17 mouse cellular contexts compared by ENCODE assay signal in genomic region chr10:80559431-80559830, GRCm38 (mm10). TPM values are rescaled to one million over a fixed set of nuclear protein-coding genes. Genes with fewer than 3 reads are reported as not detected.
DNase-seq lines count a peak whose midpoint lies in the region; ATAC-seq and TF ChIP-seq lines count a peak whose summit lies in the region.
"Had no signal": no experiment of that assay in that cellular context is flagged by ENCODE, and none has a peak within 500 bp of the region (broad histone marks: within the 10 kb centered on the region; RNA-seq: fewer than 3 reads in every experiment).

No protein-coding gene starts in this region.

- H3K4me1 ChIP-seq in embryonic facial prominence, embryonic 13.5 days: peaks cover 38% of the 10 kb centered on the region
- peaks cover 43% of the 10 kb centered on the region for H3K4me1 ChIP-seq in embryonic facial prominence, embryonic 10.5 days
- peaks cover 28% of the 10 kb centered on the region for H3K4me1 ChIP-seq in liver, adult 2 months (ENCODE audit: control insufficient read depth, insufficient read depth, low read length)
- H3K4me1 ChIP-seq in hindbrain, embryonic 14.5 days (replicated peaks; ENCODE audit: control insufficient read depth, insufficient read depth, low read length): peaks cover 28% of the 10 kb centered on the region
- peaks cover 70% of the 10 kb centered on the region for H3K4me1 ChIP-seq in liver, embryonic 13.5 days (replicated peaks)

- DNase-seq in embryonic facial prominence, embryonic 10.5 days (ENCODE audit: low spot score): no peak
- no peak for DNase-seq in liver, adult 2 months (ENCODE audit: extremely low read depth, low read depth, low spot score)
- DNase-seq in liver: no peak
- no peak for DNase-seq in hindbrain, embryonic 14.5 days (ENCODE audit: low spot score)
- DNase-seq in liver, embryonic 13.5 days: no peak
- DNase-seq in left cerebral cortex, adult 11 months (ENCODE audit: low spot score): no peak
- no peak for DNase-seq in kidney, adult 9 months
- DNase-seq: adrenal gland, postnatal 36 days; gastrocnemius, postnatal 25 days; kidney, adult 18-20 months; right cerebral cortex, postnatal 4 days; thymus, postnatal 4 days had no signal

- no peak for TF ChIP-seq CTCF in liver, adult 2 months (IDR thresholded peaks at IDR 0.05; ENCODE audit: low read depth, low read length)

- H3K4me3 ChIP-seq in embryonic facial prominence, embryonic 13.5 days: no peak overlapping the region
- H3K4me3 ChIP-seq in embryonic facial prominence, embryonic 10.5 days: no peak overlapping the region
- peak overlapping the region; percentile 7; the same call in 1 of the 2 replicates for H3K4me3 ChIP-seq in liver, adult 2 months (ENCODE audit: insufficient read depth, low read depth, low read length)
- no peak overlapping the region for H3K4me3 ChIP-seq in hindbrain, embryonic 14.5 days (replicated peaks; ENCODE audit: low read length)
- peak overlapping the region; percentile 90 for H3K4me3 ChIP-seq in liver, embryonic 13.5 days (replicated peaks)

- no peak for ATAC-seq in embryonic facial prominence, embryonic 13.5 days (ENCODE audit: insufficient number of reproducible peaks, insufficient read depth, low FRiP score, low TSS enrichment, low read depth)
- ATAC-seq in hindbrain, embryonic 14.5 days (ENCODE audit: low FRiP score): no peak
- no peak for ATAC-seq in liver, embryonic 13.5 days (ENCODE audit: low read depth)
- ATAC-seq: forebrain, embryonic 16.5 days; lung, postnatal 0 days had no signal

- peaks cover 50% of the 10 kb centered on the region for H3K79me2 ChIP-seq in liver, adult 2 months (ENCODE audit: control insufficient read depth, insufficient read depth, low read length)

- H3K27ac ChIP-seq in embryonic facial prominence, embryonic 13.5 days: no peak overlapping the region
- no peak overlapping the region for H3K27ac ChIP-seq in embryonic facial prominence, embryonic 10.5 days (replicated peaks)
- peak overlapping the region; percentile 16; the same call in 1 of the 2 replicates for H3K27ac ChIP-seq in liver, adult 2 months (replicated peaks; ENCODE audit: insufficient read depth, low read depth, low read length)
- H3K27ac ChIP-seq in hindbrain, embryonic 14.5 days: no peak overlapping the region
- H3K27ac ChIP-seq in liver, embryonic 13.5 days: no peak overlapping the region
- H3K27ac ChIP-seq: heart, embryonic 15.5 days had no signal

- no peaks in the 10 kb centered on the region for H3K36me3 ChIP-seq in embryonic facial prominence, embryonic 13.5 days
- H3K36me3 ChIP-seq in embryonic facial prominence, embryonic 10.5 days (replicated peaks): 0 out of 2 replicates have a peak, but pooled peaks cover 5% of the 10 kb centered on the region
- no peaks in the 10 kb centered on the region for H3K36me3 ChIP-seq in liver, adult 2 months (ENCODE audit: control insufficient read depth, insufficient read depth, low read length)
- no peaks in the 10 kb centered on the region for H3K36me3 ChIP-seq in hindbrain, embryonic 14.5 days (replicated peaks; ENCODE audit: control insufficient read depth, insufficient read depth)
- peaks cover 4% of the 10 kb centered on the region; the same call in 1 of the 2 replicates for H3K36me3 ChIP-seq in liver, embryonic 13.5 days
- H3K36me3 ChIP-seq: heart, embryonic 15.5 days had no signal

- H3K9ac ChIP-seq in embryonic facial prominence, embryonic 13.5 days: peak overlapping the region; percentile 32; the same call in 1 of the 2 replicates
- H3K9ac ChIP-seq in liver, adult 2 months (ENCODE audit: low read depth, low read length): peak overlapping the region; percentile 38
- H3K9ac ChIP-seq in hindbrain, embryonic 14.5 days: peak overlapping the region; percentile 17; the same call in 1 of the 2 replicates
- peak overlapping the region; percentile 97 for H3K9ac ChIP-seq in liver, embryonic 13.5 days

- no peaks in the 10 kb centered on the region for H3K27me3 ChIP-seq in embryonic facial prominence, embryonic 13.5 days
- no peaks in the 10 kb centered on the region for H3K27me3 ChIP-seq in embryonic facial prominence, embryonic 10.5 days (replicated peaks; ENCODE audit: low read depth, poor library complexity, severe bottlenecking)
- no peaks in the 10 kb centered on the region for H3K27me3 ChIP-seq in liver, adult 2 months (ENCODE audit: control insufficient read depth, insufficient read depth, low read length)
- H3K27me3 ChIP-seq in hindbrain, embryonic 14.5 days (ENCODE audit: control insufficient read depth, insufficient read depth, low read length): no peaks in the 10 kb centered on the region
- no peaks in the 10 kb centered on the region for H3K27me3 ChIP-seq in liver, embryonic 13.5 days
- H3K27me3 ChIP-seq: heart, embryonic 15.5 days had no signal

- TF ChIP-seq POLR2A in liver, adult 2 months (IDR thresholded peaks at IDR 0.05; ENCODE audit: extremely low read depth, insufficient read depth, low read length): no peak

- peak overlapping the region; percentile 14; the same call in 1 of the 2 replicates for H3K4me2 ChIP-seq in embryonic facial prominence, embryonic 13.5 days
- H3K4me2 ChIP-seq in hindbrain, embryonic 14.5 days (replicated peaks): no peak overlapping the region
- H3K4me2 ChIP-seq in liver, embryonic 13.5 days: peak overlapping the region; percentile 80

- WGBS in embryonic facial prominence, embryonic 13.5 days: 91% methylated on average over 7 of the region's 7 CpGs
- 91% methylated on average over 7 of the region's 7 CpGs for WGBS in embryonic facial prominence, embryonic 10.5 days
- 72% methylated on average over 7 of the region's 7 CpGs for WGBS in liver, adult 2 months
- 94% methylated on average over 7 of the region's 7 CpGs for WGBS in hindbrain, embryonic 14.5 days
- 81% methylated on average over 7 of the region's 7 CpGs for WGBS in liver, embryonic 13.5 days (ENCODE audit: insufficient replicate concordance)

- no peaks in the 10 kb centered on the region for H3K9me3 ChIP-seq in embryonic facial prominence, embryonic 13.5 days
- H3K9me3 ChIP-seq in embryonic facial prominence, embryonic 10.5 days: no peaks in the 10 kb centered on the region
- H3K9me3 ChIP-seq in hindbrain, embryonic 14.5 days (ENCODE audit: control insufficient read depth, low read length): no peaks in the 10 kb centered on the region
- no peaks in the 10 kb centered on the region for H3K9me3 ChIP-seq in liver, embryonic 13.5 days (replicated peaks)
- H3K9me3 ChIP-seq: heart, embryonic 15.5 days had no signal

RNA-seq across cellular contexts. Expression of gene Rexo1, which starts 1.9 kb away (rescaled TPM):
- 25.9 and 31.3 TPM in 2 replicates for polyA plus RNA-seq in embryonic facial prominence, embryonic 13.5 days (2015; fragmentation: Nextera tagmentation; extraction: Ambion mirVana)
- 34.7 and 35.0 TPM in 2 replicates for polyA plus RNA-seq in embryonic facial prominence, embryonic 10.5 days (2016; fragmentation: Nextera tagmentation; extraction: Ambion mirVana)
- total RNA-seq in liver, adult 2 months (2014; rRNA removed): 4.4 and 5.5 TPM in 2 replicates
- polyA plus RNA-seq in liver, adult 2 months (2012; rRNA removed): 28.1 and 36.8 TPM in 2 replicates
- 29.0 and 30.8 TPM in 2 replicates for polyA plus RNA-seq in hindbrain, embryonic 14.5 days (2014; fragmentation: Nextera tagmentation; extraction: Ambion mirVana)
- polyA plus RNA-seq in liver, embryonic 13.5 days (2015; fragmentation: Nextera tagmentation; extraction: Ambion mirVana): 13.4 and 13.8 TPM in 2 replicates

RNA-seq across cellular contexts. Expression of gene Klf16, which starts 17.7 kb away (rescaled TPM):
- polyA plus RNA-seq in embryonic facial prominence, embryonic 13.5 days (2015; fragmentation: Nextera tagmentation; extraction: Ambion mirVana): 9.5 and 12.0 TPM in 2 replicates
- 8.5 TPM in 2 replicates for polyA plus RNA-seq in embryonic facial prominence, embryonic 10.5 days (2016; fragmentation: Nextera tagmentation; extraction: Ambion mirVana)
- total RNA-seq in liver, adult 2 months (2014; rRNA removed): 0.74 and 1.3 TPM in 2 replicates
- 4.2 and 5.5 TPM in 2 replicates for polyA plus RNA-seq in liver, adult 2 months (2012; rRNA removed)
- polyA plus RNA-seq in hindbrain, embryonic 14.5 days (2014; fragmentation: Nextera tagmentation; extraction: Ambion mirVana): 5.1 and 5.3 TPM in 2 replicates
- polyA plus RNA-seq in liver, embryonic 13.5 days (2015; fragmentation: Nextera tagmentation; extraction: Ambion mirVana): 13.4 and 14.1 TPM in 2 replicates

RNA-seq across cellular contexts. Expression of gene Atp8b3, which starts 20.5 kb away (rescaled TPM):
- polyA plus RNA-seq in embryonic facial prominence, embryonic 13.5 days (2015; fragmentation: Nextera tagmentation; extraction: Ambion mirVana): 0.04 and 0.28 TPM in 2 replicates
- polyA plus RNA-seq in embryonic facial prominence, embryonic 10.5 days (2016; fragmentation: Nextera tagmentation; extraction: Ambion mirVana): 0.51 and 0.75 TPM in 2 replicates
- not detected in 2 replicates for total RNA-seq in liver, adult 2 months (2014; rRNA removed)
- 0.04 TPM in 1 of 2 replicates, not detected in the other for polyA plus RNA-seq in liver, adult 2 months (2012; rRNA removed)
- polyA plus RNA-seq in hindbrain, embryonic 14.5 days (2014; fragmentation: Nextera tagmentation; extraction: Ambion mirVana): 0.87 and 1.1 TPM in 2 replicates
- 0.02 and 0.03 TPM in 2 replicates for polyA plus RNA-seq in liver, embryonic 13.5 days (2015; fragmentation: Nextera tagmentation; extraction: Ambion mirVana)
- total RNA-seq: gastrocnemius, postnatal 25 days; MEL had no signal

RNA-seq across cellular contexts. Expression of gene Abhd17a, which starts 30.7 kb away (rescaled TPM):
- 84.6 and 85.3 TPM in 2 replicates for polyA plus RNA-seq in embryonic facial prominence, embryonic 13.5 days (2015; fragmentation: Nextera tagmentation; extraction: Ambion mirVana)
- polyA plus RNA-seq in embryonic facial prominence, embryonic 10.5 days (2016; fragmentation: Nextera tagmentation; extraction: Ambion mirVana): 79.8 and 84.9 TPM in 2 replicates
- 45.7 and 59.3 TPM in 2 replicates for total RNA-seq in liver, adult 2 months (2014; rRNA removed)
- 194 and 205 TPM in 2 replicates for polyA plus RNA-seq in liver, adult 2 months (2012; rRNA removed)
- 157 and 174 TPM in 2 replicates for polyA plus RNA-seq in hindbrain, embryonic 14.5 days (2014; fragmentation: Nextera tagmentation; extraction: Ambion mirVana)
- polyA plus RNA-seq in liver, embryonic 13.5 days (2015; fragmentation: Nextera tagmentation; extraction: Ambion mirVana): 45.1 and 51.7 TPM in 2 replicates

RNA-seq across cellular contexts. Expression of gene Scamp4, which starts 43.2 kb away (rescaled TPM):
- 79.6 and 95.1 TPM in 2 replicates for polyA plus RNA-seq in embryonic facial prominence, embryonic 13.5 days (2015; fragmentation: Nextera tagmentation; extraction: Ambion mirVana)
- 84.8 and 88.2 TPM in 2 replicates for polyA plus RNA-seq in embryonic facial prominence, embryonic 10.5 days (2016; fragmentation: Nextera tagmentation; extraction: Ambion mirVana)
- 7.6 and 11.4 TPM in 2 replicates for total RNA-seq in liver, adult 2 months (2014; rRNA removed)
- 61.2 and 63.2 TPM in 2 replicates for polyA plus RNA-seq in liver, adult 2 months (2012; rRNA removed)
- 63.1 and 64.5 TPM in 2 replicates for polyA plus RNA-seq in hindbrain, embryonic 14.5 days (2014; fragmentation: Nextera tagmentation; extraction: Ambion mirVana)
- polyA plus RNA-seq in liver, embryonic 13.5 days (2015; fragmentation: Nextera tagmentation; extraction: Ambion mirVana): 52.0 and 54.6 TPM in 2 replicates

Comparison
In these comparisons a context has a peak if more than half of its experiments do, and no peak if none do; other contexts are left out.
1. H3K4me3 ChIP-seq: peak in liver, adult 2 months (single experiment) and liver, embryonic 13.5 days (single experiment); none in embryonic facial prominence, embryonic 13.5 days (single experiment), embryonic facial prominence, embryonic 10.5 days (single experiment) and hindbrain, embryonic 14.5 days (single experiment).
2. H3K9ac ChIP-seq: peak in every context shown above with its lines; median percentile 97 in liver, embryonic 13.5 days; 38 in liver, adult 2 months; 32 in embryonic facial prominence, embryonic 13.5 days; 17 in hindbrain, embryonic 14.5 days.